Mouse (Mus musculus) bone marrow macrophage, adult 2 months (primary cell): ENCODE measurements at regions not wholly inside any gene's neighbourhood (a gene's known extent, or its start where the extent isn't known, plus 50 kb on each side); places are given as distances from the start of the nearest gene placed in this dataset.

Source experiments
- CTCF ChIP-seq: IDR thresholded peaks from 2 replicates; pipeline ENCODE4 v1.5.1; 2012; ENCODE audit warnings: low read depth, mild to moderate bottlenecking, low read length, moderate library complexity
- POLR2A ChIP-seq: IDR thresholded peaks from 2 replicates; pipeline ENCODE4 v1.6.1; 2012; ENCODE audit warnings: mild to moderate bottlenecking, low read depth, low read length, borderline replicate concordance

- TF ChIP-seq CTCF: no peak
- no peak for TF ChIP-seq POLR2A
Observed at GRCm38 (mm10) chr15:36691002-36691652, 316.4 kb downstream of the Zfp706 start.
